9 mouse cellular contexts compared by ENCODE assay signal in the genomic region with DNA sequence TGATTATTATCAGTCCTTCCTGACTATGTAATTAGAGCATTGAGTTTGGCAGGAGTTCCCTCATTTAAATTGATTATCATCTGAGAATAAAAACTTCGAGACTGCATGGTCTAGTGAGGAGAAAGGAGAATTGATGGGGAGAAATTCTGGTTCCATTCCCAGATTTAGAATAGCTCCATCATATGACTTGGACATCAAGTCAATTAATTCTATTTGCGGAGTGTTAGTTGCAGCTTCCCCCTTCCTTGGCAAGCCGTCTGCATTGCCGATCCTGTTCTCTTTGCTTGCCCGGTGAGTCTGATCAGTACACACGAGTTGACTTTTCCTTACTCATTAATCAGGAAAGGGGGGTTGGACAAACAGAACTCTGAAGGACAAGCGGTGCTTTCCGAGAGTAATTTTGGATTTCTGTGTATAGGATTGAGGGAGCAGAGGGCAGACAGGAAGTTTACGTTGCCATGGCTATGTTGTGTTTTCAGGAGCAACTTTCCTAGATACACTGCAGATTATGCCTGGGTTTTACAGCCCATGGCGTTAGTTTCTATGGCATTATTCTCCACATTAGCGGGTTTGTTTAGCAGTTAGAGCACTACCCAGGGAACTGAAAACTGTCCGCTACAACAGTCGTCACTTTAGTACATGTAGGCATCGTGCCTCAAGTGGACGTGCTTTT.
DNase-seq lines count a peak whose midpoint lies in the region; ATAC-seq lines count a peak whose summit lies in the region.
"Had no signal": no experiment of that assay in that cellular context is flagged by ENCODE, and none has a peak within 500 bp of the region (broad histone marks: within the 10 kb centered on the region; RNA-seq: fewer than 3 reads in every experiment).

No protein-coding gene starts in this region.

- H3K4me1 ChIP-seq in liver, embryonic 13.5 days (replicated peaks): no peaks in the 10 kb centered on the region
- H3K4me1 ChIP-seq in heart, embryonic 12.5 days (replicated peaks): no peaks in the 10 kb centered on the region
- H3K4me1 ChIP-seq: kidney, embryonic 15.5 days had no signal

- peak overlapping the region; percentile 24 for H3K4me2 ChIP-seq in liver, embryonic 13.5 days
- no peak overlapping the region for H3K4me2 ChIP-seq in heart, embryonic 12.5 days
- H3K4me2 ChIP-seq: kidney, embryonic 15.5 days had no signal

- no peak overlapping the region for H3K27ac ChIP-seq in liver, embryonic 13.5 days
- H3K27ac ChIP-seq in heart, embryonic 12.5 days (ENCODE audit: poor library complexity, severe bottlenecking): no peak overlapping the region
- H3K27ac ChIP-seq: kidney, embryonic 15.5 days had no signal

- H3K36me3 ChIP-seq in liver, embryonic 13.5 days: no peaks in the 10 kb centered on the region
- H3K36me3 ChIP-seq in heart, embryonic 12.5 days: no peaks in the 10 kb centered on the region
- H3K36me3 ChIP-seq: kidney, embryonic 15.5 days had no signal

- no peaks in the 10 kb centered on the region for H3K9me3 ChIP-seq in liver, embryonic 13.5 days (replicated peaks)
- H3K9me3 ChIP-seq in heart, embryonic 12.5 days (replicated peaks): no peaks in the 10 kb centered on the region
- H3K9me3 ChIP-seq: kidney, embryonic 15.5 days had no signal

- intact Hi-C loops in left cerebral cortex, postnatal 25 days (cut with DNase I): no loop called here
- intact Hi-C loops in left cerebral cortex, postnatal 36 days (cut with DNase I): loop anchor here (2.0 kb wide), 1 partner anchor 113 kb away; the partner anchor contains the start of gene Ctnnd2

- ATAC-seq in liver, embryonic 13.5 days (ENCODE audit: low read depth): peak; percentile 69
- no peak for ATAC-seq in heart, embryonic 12.5 days (ENCODE audit: insufficient number of reproducible peaks, low FRiP score)

- 58% methylated on average over 15 of the region's 15 CpGs for WGBS in liver, embryonic 13.5 days (ENCODE audit: insufficient replicate concordance)
- 81% methylated on average over 15 of the region's 15 CpGs for WGBS in heart, embryonic 12.5 days

- no peak overlapping the region for H3K9ac ChIP-seq in liver, embryonic 13.5 days
- no peak overlapping the region for H3K9ac ChIP-seq in heart, embryonic 12.5 days
- H3K9ac ChIP-seq: kidney, embryonic 15.5 days had no signal

- peak; percentile 41 to 66 for DNase-seq in left cerebral cortex, postnatal 25 days (ENCODE audit: low spot score in 2 of 2)
- no peak for DNase-seq in left cerebral cortex, postnatal 36 days (ENCODE audit: low spot score in 2 of 2)
- peak; percentile 61 for DNase-seq in cerebellum, adult 18-20 months
- peak; percentile 51 to 56 for DNase-seq in cerebellum, postnatal 25 days
- DNase-seq in liver, embryonic 13.5 days: no peak
- no peak for DNase-seq in spleen, postnatal 14 days (ENCODE audit: low spot score in 2 of 2)
- DNase-seq: lung, postnatal 4 days had no signal

- H3K27me3 ChIP-seq in liver, embryonic 13.5 days: no peaks in the 10 kb centered on the region
- no peaks in the 10 kb centered on the region for H3K27me3 ChIP-seq in heart, embryonic 12.5 days (replicated peaks)
- H3K27me3 ChIP-seq: kidney, embryonic 15.5 days had no signal

- H3K4me3 ChIP-seq in liver, embryonic 13.5 days (replicated peaks): peak overlapping the region; percentile 10; the same call in 1 of the 2 replicates
- no peak overlapping the region for H3K4me3 ChIP-seq in heart, embryonic 12.5 days
- H3K4me3 ChIP-seq: kidney, embryonic 15.5 days had no signal

Comparison
In these comparisons a context has a peak if more than half of its experiments do, and no peak if none do; other contexts are left out.
1. DNase-seq: peak in left cerebral cortex, postnatal 25 days (2 of 2), cerebellum, adult 18-20 months (2 of 2) and cerebellum, postnatal 25 days (2 of 2); none in left cerebral cortex, postnatal 36 days (0 of 2), liver, embryonic 13.5 days (single experiment) and spleen, postnatal 14 days (0 of 2).